Mouse (Mus musculus): ENCODE measurements around the gene Hrnr. TPM values are rescaled to one million over a fixed set of nuclear protein-coding genes. Genes with fewer than 3 reads are reported as not detected.

Gene Hrnr
- polyA plus RNA-seq, 1 experiment from 2014 or later, result not detected

DNA sequence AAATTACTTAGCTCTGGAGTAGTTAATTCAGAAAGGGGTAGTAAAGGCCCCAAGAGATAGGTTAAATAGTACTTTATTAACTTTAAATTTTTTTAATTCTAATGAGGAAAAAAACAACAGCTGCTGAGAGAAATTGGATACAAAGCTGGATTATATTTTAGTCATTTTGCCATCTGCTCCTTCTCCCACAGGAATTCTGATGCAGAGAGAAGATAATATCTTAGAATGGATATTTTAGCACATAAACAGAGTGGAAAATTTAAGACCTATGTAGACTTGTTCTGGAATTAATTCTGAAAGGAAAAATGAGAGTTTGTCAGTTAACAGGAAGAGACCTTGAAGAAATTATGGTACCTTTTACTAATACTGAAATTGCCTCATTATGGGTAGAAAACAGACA, 18.2 kb downstream of the Hrnr start:
- no peaks in the 10 kb centered on the region for H3K27me3 ChIP-seq (ENCODE audit: control insufficient read depth, insufficient read depth, low read length)
- H3K9ac ChIP-seq (ENCODE audit: low read length), result no peak overlapping the region
- H3K9me3 ChIP-seq (ENCODE audit: control insufficient read depth, low read length), result no peaks in the 10 kb centered on the region
- H3K36me3 ChIP-seq (ENCODE audit: control insufficient read depth, insufficient read depth, low read length), result no peaks in the 10 kb centered on the region
- no peak overlapping the region for H3K27ac ChIP-seq (replicated peaks in 1 of 2; ENCODE audit: control insufficient read depth in 1 of 2, insufficient read depth in 1 of 2, low read depth in 2 of 2, low read length in 2 of 2)
- no peak overlapping the region for H3K4me2 ChIP-seq (ENCODE audit: low read length)
- H3K4me1 ChIP-seq (ENCODE audit: control insufficient read depth in 2 of 2, insufficient read depth in 2 of 2, low read length in 2 of 2), result no peaks in the 10 kb centered on the region
- no peak for ATAC-seq (ENCODE audit: insufficient number of reproducible peaks, insufficient read depth, low FRiP score, low read depth)
- H3K4me3 ChIP-seq (ENCODE audit: control insufficient read depth in 1 of 2, insufficient read depth in 1 of 2, low read depth in 1 of 2, low read length in 2 of 2), result no peak overlapping the region

DNA sequence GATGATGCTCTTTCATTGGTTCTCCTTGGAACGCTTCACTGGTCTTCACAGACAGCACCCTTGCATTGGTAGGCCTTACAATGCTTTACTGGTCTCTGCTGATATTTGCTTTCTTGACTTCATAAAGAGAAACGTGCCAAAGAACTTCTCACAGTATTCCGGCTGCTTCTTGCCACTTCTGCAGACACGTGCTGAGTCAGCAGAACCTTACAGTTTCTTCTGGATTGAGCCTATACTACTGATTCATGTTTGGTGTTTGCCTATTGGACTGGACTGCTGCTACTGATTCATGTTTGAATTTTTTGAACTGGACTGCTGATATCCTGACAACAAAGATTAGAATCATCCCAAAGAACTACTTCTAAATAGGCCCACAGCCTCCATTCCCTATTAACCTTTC, 20.5 kb downstream of the Hrnr start:
- Histone ChIP-seq H3K36me3 (ENCODE audit: control insufficient read depth, insufficient read depth, low read length) (no peaks in the 10 kb centered on the region), H3K4me2 (ENCODE audit: low read length) (no peak overlapping the region), H3K4me3 (ENCODE audit: control insufficient read depth in 1 of 2, insufficient read depth in 1 of 2, low read depth in 1 of 2, low read length in 2 of 2) (no peak overlapping the region), H3K27me3 (ENCODE audit: control insufficient read depth, insufficient read depth, low read length) (no peaks in the 10 kb centered on the region), H3K9me3 (ENCODE audit: control insufficient read depth, low read length) (no peaks in the 10 kb centered on the region), H3K27ac (replicated peaks in 1 of 2; ENCODE audit: control insufficient read depth in 1 of 2, insufficient read depth in 1 of 2, low read depth in 2 of 2, low read length in 2 of 2) (no peak overlapping the region), H3K9ac (ENCODE audit: low read length) (no peak overlapping the region), H3K4me1 (ENCODE audit: control insufficient read depth in 2 of 2, insufficient read depth in 2 of 2, low read length in 2 of 2) (no peaks in the 10 kb centered on the region)
- WGBS, result 81% methylated on average over 4 of the region's 4 CpGs
- ATAC-seq (ENCODE audit: insufficient number of reproducible peaks, insufficient read depth, low FRiP score, low read depth), result no peak

DNA sequence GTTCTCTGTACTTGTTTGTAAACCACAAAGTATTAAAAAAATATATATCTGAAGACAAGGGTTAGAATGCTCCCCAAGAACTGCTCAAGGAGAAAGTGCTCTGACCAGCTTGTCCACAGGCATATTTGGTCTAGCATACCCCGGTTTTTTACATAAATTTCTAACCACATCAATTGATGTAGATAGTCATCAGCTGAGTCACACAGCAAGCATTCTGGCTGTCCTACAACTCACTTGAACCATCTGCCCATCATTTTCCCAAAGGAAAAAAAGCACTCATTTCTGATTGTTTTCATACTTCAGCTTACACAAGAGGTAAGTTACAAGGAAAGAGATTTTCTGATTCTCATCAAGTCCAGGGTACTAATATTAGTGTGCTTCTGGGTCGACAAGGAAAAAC, 27.3 kb downstream of the Hrnr start:
- ATAC-seq (ENCODE audit: insufficient number of reproducible peaks, insufficient read depth, low FRiP score, low read depth), result no peak
- no peaks in the 10 kb centered on the region for H3K36me3 ChIP-seq (ENCODE audit: control insufficient read depth, insufficient read depth, low read length)
- H3K4me1 ChIP-seq (ENCODE audit: control insufficient read depth in 2 of 2, insufficient read depth in 2 of 2, low read length in 2 of 2), result no peaks in the 10 kb centered on the region

DNA sequence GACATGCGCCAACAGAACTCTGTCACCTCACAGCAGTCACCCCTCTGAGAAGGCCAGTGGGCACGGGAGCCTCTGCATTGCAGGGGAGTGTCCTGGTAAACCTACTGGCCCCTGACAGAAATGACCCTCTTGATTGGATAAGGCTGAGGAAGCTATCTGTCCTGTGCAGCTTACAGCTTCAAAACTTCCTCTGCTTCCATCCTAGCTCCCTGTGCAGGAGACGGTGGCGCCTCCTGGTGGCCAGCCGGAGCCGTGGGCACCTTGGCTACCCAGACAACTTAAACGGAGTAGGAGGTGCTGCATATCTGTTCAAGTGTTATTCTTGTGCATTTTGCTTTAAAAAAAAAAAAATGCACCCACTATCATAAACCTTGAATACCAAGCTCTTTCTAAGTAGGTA, 40.5 kb downstream of the Hrnr start:
- H3K27me3 ChIP-seq (ENCODE audit: control insufficient read depth, insufficient read depth, low read length), result no peaks in the 10 kb centered on the region
- 15% methylated on average over 7 of the region's 7 CpGs for WGBS

More for the DNA sequence above, 27.3 kb downstream of the Hrnr start:
- H3K4me3 ChIP-seq (ENCODE audit: control insufficient read depth in 1 of 2, insufficient read depth in 1 of 2, low read depth in 1 of 2, low read length in 2 of 2), result no peak overlapping the region
- H3K27ac ChIP-seq (replicated peaks in 1 of 2; ENCODE audit: control insufficient read depth in 1 of 2, insufficient read depth in 1 of 2, low read depth in 2 of 2, low read length in 2 of 2), result no peak overlapping the region
- H3K9me3 ChIP-seq (ENCODE audit: control insufficient read depth, low read length), result no peaks in the 10 kb centered on the region
- H3K27me3 ChIP-seq (ENCODE audit: control insufficient read depth, insufficient read depth, low read length), result no peaks in the 10 kb centered on the region
- WGBS, result 62% methylated on average over 2 of the region's 2 CpGs
- no peak overlapping the region for H3K4me2 ChIP-seq (ENCODE audit: low read length)
- no peak overlapping the region for H3K9ac ChIP-seq (ENCODE audit: low read length)

DNA sequence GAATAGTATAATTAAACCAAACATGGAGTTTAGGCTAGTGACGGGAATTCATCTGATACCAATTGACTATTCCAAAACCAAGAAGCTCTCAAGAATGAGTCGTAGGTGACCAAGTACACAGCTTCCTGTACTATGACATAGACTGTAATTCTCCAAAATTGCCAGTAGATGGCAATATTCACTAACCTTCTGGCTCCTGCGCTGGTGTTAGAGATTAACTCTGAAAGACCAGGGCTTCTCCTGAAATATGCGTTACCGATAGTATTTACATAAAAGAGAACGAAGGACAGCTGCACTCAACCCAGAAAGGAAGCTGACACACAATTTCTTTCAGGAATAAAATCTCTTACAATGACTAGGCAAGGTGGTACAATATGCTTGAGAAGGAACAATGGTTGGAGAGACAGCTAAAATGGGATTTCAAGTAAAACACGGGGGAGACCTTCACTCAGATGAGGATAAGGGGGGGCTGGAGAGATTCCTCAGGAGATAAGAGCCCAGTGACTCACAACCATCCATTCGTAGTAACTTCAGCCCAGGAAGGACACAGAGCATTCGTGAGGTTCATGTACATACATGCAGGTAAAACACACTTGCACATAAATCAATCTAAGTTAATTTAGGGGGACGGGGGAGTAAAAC, 42.5 kb downstream of the Hrnr start:
- H3K9ac ChIP-seq (ENCODE audit: low read length), result no peak overlapping the region
- peak overlapping the region; percentile 32 for H3K4me2 ChIP-seq (ENCODE audit: low read length)
- H3K27ac ChIP-seq (replicated peaks in 1 of 2; ENCODE audit: control insufficient read depth in 1 of 2, insufficient read depth in 1 of 2, low read depth in 2 of 2, low read length in 2 of 2), result no peak overlapping the region
- no peak for ATAC-seq (ENCODE audit: insufficient number of reproducible peaks, insufficient read depth, low FRiP score, low read depth)
- no peaks in the 10 kb centered on the region for H3K36me3 ChIP-seq (ENCODE audit: control insufficient read depth, insufficient read depth, low read length)
- no peaks in the 10 kb centered on the region for H3K27me3 ChIP-seq (ENCODE audit: control insufficient read depth, insufficient read depth, low read length)
- no peak overlapping the region for H3K4me3 ChIP-seq (ENCODE audit: control insufficient read depth in 1 of 2, insufficient read depth in 1 of 2, low read depth in 1 of 2, low read length in 2 of 2)
- H3K9me3 ChIP-seq (ENCODE audit: control insufficient read depth, low read length), result no peaks in the 10 kb centered on the region
- 12% methylated on average over 10 of the region's 10 CpGs for WGBS
- H3K4me1 ChIP-seq (ENCODE audit: control insufficient read depth in 2 of 2, insufficient read depth in 2 of 2, low read length in 2 of 2), result 0 out of 4 replicates have a peak, but pooled peaks cover 0 to 3% of the 10 kb centered on the region in 2 experiments

More for the DNA sequence above, 40.5 kb downstream of the Hrnr start:
- 0 out of 4 replicates have a peak, but pooled peaks cover 0 to 3% of the 10 kb centered on the region in 2 experiments for H3K4me1 ChIP-seq (ENCODE audit: control insufficient read depth in 2 of 2, insufficient read depth in 2 of 2, low read length in 2 of 2)
- no peaks in the 10 kb centered on the region for H3K36me3 ChIP-seq (ENCODE audit: control insufficient read depth, insufficient read depth, low read length)
- no peak overlapping the region for H3K9ac ChIP-seq (ENCODE audit: low read length)
- H3K4me3 ChIP-seq (ENCODE audit: control insufficient read depth in 1 of 2, insufficient read depth in 1 of 2, low read depth in 1 of 2, low read length in 2 of 2), result no peak overlapping the region
- H3K27ac ChIP-seq (replicated peaks in 1 of 2; ENCODE audit: control insufficient read depth in 1 of 2, insufficient read depth in 1 of 2, low read depth in 2 of 2, low read length in 2 of 2), result no peak overlapping the region
- no peak for ATAC-seq (ENCODE audit: insufficient number of reproducible peaks, insufficient read depth, low FRiP score, low read depth)
- no peak overlapping the region for H3K4me2 ChIP-seq (ENCODE audit: low read length)
- H3K9me3 ChIP-seq (ENCODE audit: control insufficient read depth, low read length), result no peaks in the 10 kb centered on the region

DNA sequence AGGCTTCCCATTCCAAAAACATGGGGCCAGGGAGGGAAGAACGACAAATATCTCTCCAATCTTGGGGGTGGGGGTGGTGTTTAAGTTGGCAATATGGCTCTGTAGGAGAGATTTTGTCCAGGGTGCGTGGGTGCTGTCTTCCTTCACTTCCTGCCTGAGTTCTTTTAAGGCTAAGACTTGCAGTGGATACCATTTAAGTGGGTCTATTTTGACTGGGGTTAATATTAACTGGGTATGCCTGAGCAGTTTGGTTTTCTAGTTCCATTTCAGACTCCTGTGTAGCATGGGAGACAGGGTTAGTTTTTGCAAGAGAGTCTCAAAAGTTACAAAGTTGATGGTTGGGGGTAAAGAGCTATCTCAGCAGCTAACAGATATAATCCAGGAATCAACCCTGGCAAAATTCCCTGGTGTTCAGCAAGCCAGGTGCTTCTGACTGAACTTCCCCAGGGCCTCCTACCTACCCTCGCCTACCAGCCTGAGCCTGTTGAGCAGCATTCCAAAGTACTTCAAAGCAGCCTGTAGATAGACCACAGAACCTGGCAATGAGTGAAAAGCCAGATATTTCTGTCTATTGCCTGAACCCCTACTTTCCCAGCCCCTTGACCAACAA, 47.5 kb downstream of the Hrnr start:
- Histone ChIP-seq H3K4me3 (ENCODE audit: control insufficient read depth in 1 of 2, insufficient read depth in 1 of 2, low read depth in 1 of 2, low read length in 2 of 2) (no peak overlapping the region), H3K27me3 (ENCODE audit: control insufficient read depth, insufficient read depth, low read length) (no peaks in the 10 kb centered on the region), H3K9ac (ENCODE audit: low read length) (no peak overlapping the region), H3K4me1 (ENCODE audit: control insufficient read depth in 2 of 2, insufficient read depth in 2 of 2, low read length in 2 of 2) (0 out of 4 replicates have a peak, but pooled peaks cover 0 to 3% of the 10 kb centered on the region in 2 experiments), H3K4me2 (ENCODE audit: low read length) (no peak overlapping the region), H3K27ac (replicated peaks in 1 of 2; ENCODE audit: control insufficient read depth in 1 of 2, insufficient read depth in 1 of 2, low read depth in 2 of 2, low read length in 2 of 2) (no peak overlapping the region), H3K9me3 (ENCODE audit: control insufficient read depth, low read length) (no peaks in the 10 kb centered on the region), H3K36me3 (ENCODE audit: control insufficient read depth, insufficient read depth, low read length) (no peaks in the 10 kb centered on the region)
- ATAC-seq (ENCODE audit: insufficient number of reproducible peaks, insufficient read depth, low FRiP score, low read depth), result no peak
- WGBS, result 44% methylated on average over 3 of the region's 3 CpGs

DNA sequence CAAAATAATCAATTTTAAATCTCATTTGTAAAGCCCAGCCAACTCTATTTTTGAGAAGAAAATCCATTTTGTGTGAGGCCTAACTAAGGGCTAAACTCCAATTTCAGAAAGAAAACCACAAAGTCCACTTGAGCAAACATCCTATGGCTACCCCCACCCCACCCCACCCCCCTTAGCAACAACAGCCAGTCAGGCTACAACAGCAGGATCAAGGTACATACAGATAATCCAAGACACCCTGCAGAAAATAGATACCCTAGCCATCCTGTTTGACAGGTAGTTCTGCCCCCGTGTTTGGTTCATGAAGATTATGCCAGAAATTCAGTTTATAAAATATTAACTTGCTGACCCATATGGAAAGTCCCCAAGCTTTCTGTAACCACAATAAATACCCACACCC, 48.6 kb downstream of the Hrnr start:
- no peak overlapping the region for H3K9ac ChIP-seq (ENCODE audit: low read length)
- WGBS, result 59% methylated on average over 1 of the region's 1 CpGs
- no peaks in the 10 kb centered on the region for H3K36me3 ChIP-seq (ENCODE audit: control insufficient read depth, insufficient read depth, low read length)
- H3K4me3 ChIP-seq (ENCODE audit: control insufficient read depth in 1 of 2, insufficient read depth in 1 of 2, low read depth in 1 of 2, low read length in 2 of 2), result no peak overlapping the region
- H3K4me1 ChIP-seq (ENCODE audit: control insufficient read depth in 2 of 2, insufficient read depth in 2 of 2, low read length in 2 of 2), result no peaks in the 10 kb centered on the region
- ATAC-seq (ENCODE audit: insufficient number of reproducible peaks, insufficient read depth, low FRiP score, low read depth), result no peak
- no peak overlapping the region for H3K4me2 ChIP-seq (ENCODE audit: low read length)
- H3K27ac ChIP-seq (replicated peaks in 1 of 2; ENCODE audit: control insufficient read depth in 1 of 2, insufficient read depth in 1 of 2, low read depth in 2 of 2, low read length in 2 of 2), result no peak overlapping the region
- H3K27me3 ChIP-seq (ENCODE audit: control insufficient read depth, insufficient read depth, low read length), result no peaks in the 10 kb centered on the region
- no peaks in the 10 kb centered on the region for H3K9me3 ChIP-seq (ENCODE audit: control insufficient read depth, low read length)

DNA sequence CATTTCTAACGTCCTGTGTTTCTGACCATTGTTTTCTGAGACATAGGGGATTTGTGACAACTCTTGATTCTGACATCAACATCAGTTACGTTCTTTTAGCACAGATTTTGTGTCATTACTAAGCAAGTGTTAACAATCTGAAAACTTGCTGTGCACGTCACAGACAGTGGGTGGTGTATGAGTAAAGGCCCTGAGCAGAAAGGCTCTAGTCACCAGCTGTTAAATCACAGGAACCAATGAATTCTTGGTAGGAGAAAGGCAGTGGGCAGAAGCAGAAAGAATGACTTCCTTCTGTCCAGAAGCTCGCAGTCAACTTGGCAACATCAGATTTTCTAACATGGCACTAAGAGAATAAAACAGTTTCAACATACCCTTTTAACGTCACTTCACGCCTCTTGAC, 53.9 kb downstream of the Hrnr start:
- Histone ChIP-seq H3K27me3 (ENCODE audit: control insufficient read depth, insufficient read depth, low read length) (no peaks in the 10 kb centered on the region), H3K27ac (replicated peaks in 1 of 2; ENCODE audit: control insufficient read depth in 1 of 2, insufficient read depth in 1 of 2, low read depth in 2 of 2, low read length in 2 of 2) (no peak overlapping the region), H3K9me3 (ENCODE audit: control insufficient read depth, low read length) (no peaks in the 10 kb centered on the region), H3K36me3 (ENCODE audit: control insufficient read depth, insufficient read depth, low read length) (no peaks in the 10 kb centered on the region), H3K4me2 (ENCODE audit: low read length) (no peak overlapping the region), H3K4me1 (ENCODE audit: control insufficient read depth in 2 of 2, insufficient read depth in 2 of 2, low read length in 2 of 2) (no peaks in the 10 kb centered on the region), H3K9ac (ENCODE audit: low read length) (no peak overlapping the region), H3K4me3 (ENCODE audit: control insufficient read depth in 1 of 2, insufficient read depth in 1 of 2, low read depth in 1 of 2, low read length in 2 of 2) (no peak overlapping the region)
- 69% methylated on average over 6 of the region's 6 CpGs for WGBS
- ATAC-seq (ENCODE audit: insufficient number of reproducible peaks, insufficient read depth, low FRiP score, low read depth), result no peak
